Mouse (Mus musculus) adrenal gland, adult 2 months (tissue): ENCODE results near the gene Galnt10. TPM values are rescaled to one million over a fixed set of nuclear protein-coding genes. Genes with fewer than 3 reads are reported as not detected.

Experiments
- DNase-seq: peaks from one replicate; pipeline ENCODE4 v3.0.0; 2021
- polyA plus RNA-seq: library from polyadenylated mRNA; depleted of rRNA; stranded (reverse); fragments of >200 nt; gene quantifications from 2 replicates; pipeline ENCODE4 v1.2.3, GENCODE M21; 2012
- total RNA-seq, 2 experiments: library from RNA; stranded (reverse); gene quantifications; 2 replicates each; pipeline ENCODE4 v1.2.3; 2021

Galnt10 gene
- total and polyA plus RNA-seq, 3 experiments = 33.8 to 54.5 (median 50.2) TPM

GRCm38 (mm10) chr11:57725926-57726325 is 80.7 kb downstream of the Galnt10 start:
- no peak for DNase-seq

GRCm38 (mm10) chr11:57727303-57727969 is 82.2 kb downstream of the Galnt10 start:
- no peak for DNase-seq

GRCm38 (mm10) chr11:57732410-57733281 is 87.4 kb downstream of the Galnt10 start:
- no peak for DNase-seq

- DNase-seq = peak; percentile 67
Measured at GRCm38 (mm10) chr11:57747294-57748080, 102.2 kb downstream of the Galnt10 start.

GRCm38 (mm10) chr11:57753538-57754203 is 108.4 kb downstream of the Galnt10 start:
- no peak for DNase-seq

- DNase-seq = no peak
Measured at GRCm38 (mm10) chr11:57758621-57759020, 113.4 kb downstream of the Galnt10 start.

GRCm38 (mm10) chr11:57760509-57761058 is 115.3 kb downstream of the Galnt10 start:
- no peak for DNase-seq

GRCm38 (mm10) chr11:57761347-57761746 is 116.1 kb downstream of the Galnt10 start:
- DNase-seq = no peak

- no peak for DNase-seq
Measured at GRCm38 (mm10) chr11:57764124-57764523, 118.9 kb downstream of the Galnt10 start.

GRCm38 (mm10) chr11:57766617-57767016 is 121.4 kb downstream of the Galnt10 start:
- no peak for DNase-seq

- DNase-seq = no peak
Measured at GRCm38 (mm10) chr11:57767171-57767570, 121.9 kb downstream of the Galnt10 start.

- DNase-seq = no peak
Measured at GRCm38 (mm10) chr11:57770776-57771175, 125.5 kb downstream of the Galnt10 start.

GRCm38 (mm10) chr11:57771676-57772075 is 126.4 kb downstream of the Galnt10 start:
- no peak for DNase-seq

GRCm38 (mm10) chr11:57773479-57773878 is 128.2 kb downstream of the Galnt10 start:
- DNase-seq = no peak

- no peak for DNase-seq
Measured at GRCm38 (mm10) chr11:57773936-57774335, 128.7 kb downstream of the Galnt10 start.

GRCm38 (mm10) chr11:57775868-57776267 is 130.6 kb downstream of the Galnt10 start:
- DNase-seq = no peak

- no peak for DNase-seq
Measured at GRCm38 (mm10) chr11:57776546-57776945, 131.3 kb downstream of the Galnt10 start.

- peak; percentile 38 for DNase-seq
Measured at GRCm38 (mm10) chr11:57778349-57778748, 133.1 kb downstream of the Galnt10 start.

- DNase-seq = no peak
Measured at GRCm38 (mm10) chr11:57779824-57780223, 134.6 kb downstream of the Galnt10 start.

- DNase-seq = peak; percentile 40
Measured at GRCm38 (mm10) chr11:57786616-57787418, 141.6 kb downstream of the Galnt10 start.

- DNase-seq = peak; percentile 57
Measured at GRCm38 (mm10) chr11:57787913-57788312, 142.7 kb downstream of the Galnt10 start.
